Mouse (Mus musculus) kidney, postnatal 10 days (tissue): ENCODE measurements around the gene C1qa.
A peak's percentile ranks its signal among the peaks of the same experiment; 100 is the strongest.

Experiments used
- DNase-seq: peaks from one replicate; pipeline ENCODE4 v3.0.0; 2021; ENCODE audit warnings: mixed read lengths

Gene C1qa

DNA sequence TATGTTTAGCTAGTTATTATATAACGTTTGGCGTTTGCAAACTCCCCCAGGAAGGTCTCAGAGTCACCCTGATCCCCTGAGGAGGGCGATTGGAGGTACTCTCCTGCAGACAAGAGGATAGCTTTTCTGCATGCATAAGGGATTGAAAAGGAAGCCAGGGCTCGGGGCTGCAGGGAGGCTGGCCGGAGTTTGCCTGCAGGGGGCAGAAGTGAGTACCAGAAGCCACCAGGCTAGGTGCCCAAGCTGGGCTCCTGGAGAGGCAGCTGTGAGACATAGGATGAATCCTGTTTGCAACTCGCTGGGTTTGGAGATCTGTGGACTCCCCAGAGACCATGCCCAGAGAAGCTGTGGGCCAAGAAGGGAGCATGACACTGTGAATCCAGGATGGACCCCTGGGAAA lies 43.5 kb downstream of the C1qa start:
- DNase-seq = peak; percentile 33

DNA sequence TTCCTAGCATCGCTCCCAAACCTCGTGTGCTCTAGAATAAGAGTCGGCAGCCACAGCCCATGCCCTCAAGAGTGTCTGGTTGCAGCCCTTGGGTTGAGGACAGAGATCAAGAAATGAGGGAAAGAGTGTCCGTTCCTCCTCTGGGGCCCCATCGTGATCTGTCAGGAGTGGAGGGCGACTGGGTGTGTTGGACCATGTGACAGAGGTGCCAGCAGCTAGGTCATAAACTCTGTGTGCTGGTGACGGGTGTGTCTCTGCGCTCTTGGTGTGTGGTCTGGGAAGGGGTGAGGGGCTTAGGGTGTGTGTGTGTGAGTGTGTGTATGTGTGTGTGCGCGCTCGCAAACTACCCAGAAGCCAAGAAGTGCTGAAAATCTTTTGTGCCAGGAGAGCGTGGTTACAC lies 45.6 kb downstream of the C1qa start:
- no peak for DNase-seq

GRCm38 (mm10) chr4:136852119-136852518 lies 46.5 kb downstream of the C1qa start:
- no peak for DNase-seq

- no peak for DNase-seq
Observed at GRCm38 (mm10) chr4:136848565-136848964, 50.0 kb downstream of the C1qa start.

GRCm38 (mm10) chr4:136847166-136847565 lies 51.4 kb downstream of the C1qa start:
- no peak for DNase-seq
